Mouse (Mus musculus) hindbrain, embryonic 16.5 days (tissue): ENCODE results near the gene Dhrs11. TPM values are rescaled to one million over a fixed set of nuclear protein-coding genes. Genes with fewer than 3 reads are reported as not detected.
A peak's percentile ranks its signal among the peaks of the same experiment; 100 is the strongest.

Experiments used
- ATAC-seq: fragments of 200-750 bp; cut with Nextera tagmentation; 2 replicates; pipeline ENCODE4 v1.8.0; 2017; ENCODE audit warnings: moderate TSS enrichment, moderate library complexity
- H3K27ac ChIP-seq: fragments of 300-500 bp; sonication (generic); 2 replicates; pipeline ENCODE4 v1.5.1; 2014; ENCODE audit warnings: low read depth, mild to moderate bottlenecking, control low read depth, low read length, moderate library complexity
- H3K27me3 ChIP-seq: fragments of 300-500 bp; sonication (generic); replicated peaks from 2 replicates; pipeline ENCODE4 v1.6.1; 2014; ENCODE audit warnings: low read length; ENCODE audit not compliant: control insufficient read depth, insufficient read depth
- H3K36me3 ChIP-seq: fragments of 300-500 bp; sonication (generic); 2 replicates; pipeline ENCODE4 v1.6.1; 2014; ENCODE audit warnings: mild to moderate bottlenecking, low read length, moderate library complexity, mixed read lengths; ENCODE audit not compliant: control insufficient read depth, insufficient read depth
- H3K4me1 ChIP-seq: fragments of 300-500 bp; sonication (generic); 2 replicates; pipeline ENCODE4 v1.6.1; 2014; ENCODE audit warnings: low read depth, low read length; ENCODE audit not compliant: control insufficient read depth, insufficient read depth
- H3K4me2 ChIP-seq: fragments of 300-500 bp; sonication (generic); 2 replicates; pipeline ENCODE4 v1.6.1; 2014; ENCODE audit warnings: mild to moderate bottlenecking, low read length, control low read depth, moderate library complexity
- H3K4me3 ChIP-seq: fragments of 300-500 bp; sonication (generic); 2 replicates; pipeline ENCODE4 v1.5.1; 2014; ENCODE audit warnings: mild to moderate bottlenecking, low read length, control low read depth, moderate library complexity
- H3K9ac ChIP-seq: fragments of 300-500 bp; sonication (generic); 2 replicates; pipeline ENCODE4 v1.6.1; 2014; ENCODE audit warnings: low read depth, mild to moderate bottlenecking, control low read depth, low read length, moderate library complexity
- H3K9me3 ChIP-seq: fragments of 300-500 bp; sonication (generic); 2 replicates; pipeline ENCODE4 v1.6.1; 2014; ENCODE audit warnings: mild to moderate bottlenecking, low read length, moderate library complexity; ENCODE audit not compliant: control insufficient read depth
- WGBS: fragments of 180-500 bp; shearing (Covaris S2); extraction: QIAGEN DNeasy Blood & Tissue Kit; methylation state at CpG from one replicate; pipeline ENCODE4 v1.1.7; 2014; 5-methylcytosine and 5-hydroxymethylcytosine counted together
- polyA plus RNA-seq: library from polyadenylated mRNA; unstranded; fragments of >200 nt; fragmentation: Nextera tagmentation; extraction: Ambion mirVana; gene quantifications from 2 replicates; pipeline ENCODE4 v1.2.1, GENCODE M21; 2015

Dhrs11 gene
- polyA plus RNA-seq, 1 experiment from 2014 or later, result 11.1 TPM

DNA sequence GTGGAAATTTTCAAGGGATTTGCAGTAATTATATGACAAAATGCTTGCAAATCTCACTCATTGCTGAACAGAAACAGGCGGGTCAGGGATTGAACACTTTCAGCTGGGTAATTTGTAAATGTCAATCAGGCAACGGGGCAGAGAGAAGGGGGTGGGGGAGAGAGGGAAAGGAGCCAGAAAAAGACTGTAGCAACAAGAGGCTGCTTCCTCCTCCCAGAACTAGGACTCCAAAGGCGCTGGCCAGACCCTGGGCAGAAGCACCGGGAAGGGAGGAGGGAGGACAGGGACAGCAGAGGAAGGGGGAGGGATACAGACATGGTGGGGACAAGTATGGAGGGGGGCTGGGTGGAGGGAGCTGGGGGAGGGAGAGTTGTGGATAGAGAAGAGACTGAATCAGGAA, 53.2 kb downstream of the Dhrs11 start:
- H3K27me3 ChIP-seq, result no peaks in the 10 kb centered on the region
- H3K27ac ChIP-seq, result peak overlapping the region; percentile 19
- H3K36me3 ChIP-seq, result no peaks in the 10 kb centered on the region
- WGBS, result 0% methylated on average over 4 of the region's 4 CpGs
- ATAC-seq, result peak; percentile 53; the same call in 1 of the 2 replicates
- peak overlapping the region; percentile 7; the same call in 1 of the 2 replicates for H3K4me2 ChIP-seq
- H3K4me1 ChIP-seq, result peaks cover 27% of the 10 kb centered on the region
- H3K9ac ChIP-seq, result no peak overlapping the region
- no peaks in the 10 kb centered on the region for H3K9me3 ChIP-seq
- H3K4me3 ChIP-seq, result no peak overlapping the region

DNA sequence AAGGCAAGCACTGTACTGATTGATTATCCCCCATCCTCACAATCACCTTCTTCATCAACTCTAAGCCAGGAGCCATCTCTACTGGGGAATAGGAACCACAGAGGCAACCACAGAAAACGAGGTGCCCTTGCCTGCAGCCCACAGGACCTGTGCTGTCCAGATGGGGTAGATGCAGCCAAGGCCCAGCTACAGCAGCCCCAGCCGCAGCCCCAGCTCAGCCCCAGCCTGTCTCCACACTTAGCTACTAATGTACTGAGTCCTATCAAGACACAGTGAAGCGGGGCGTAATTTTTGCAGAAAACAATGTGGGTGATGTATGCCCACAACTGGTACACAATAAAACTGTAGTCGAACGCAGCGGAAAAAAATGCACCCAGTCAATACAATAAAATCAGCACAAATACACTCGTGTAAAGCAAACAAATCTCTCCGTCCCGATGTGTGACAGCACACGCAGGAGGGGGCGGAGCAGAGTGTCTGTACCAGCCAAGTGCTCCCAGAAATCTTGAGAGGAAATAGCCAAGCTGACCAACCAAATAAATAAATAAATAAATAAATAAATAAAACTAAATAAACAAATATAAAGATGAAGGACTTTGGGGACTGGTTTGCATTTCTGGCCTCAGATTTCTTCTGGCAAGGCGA, 53.8 kb downstream of the Dhrs11 start:
- Histone ChIP-seq H3K27ac (peak overlapping the region; percentile 48), H3K36me3 (no peaks in the 10 kb centered on the region), H3K4me3 (no peak overlapping the region), H3K9ac (no peak overlapping the region), H3K9me3 (no peaks in the 10 kb centered on the region), H3K27me3 (no peaks in the 10 kb centered on the region), H3K4me2 (peak overlapping the region; percentile 7; the same call in 1 of the 2 replicates), H3K4me1 (peaks cover 21% of the 10 kb centered on the region)
- 27% methylated on average over 13 of the region's 13 CpGs for WGBS
- peak; percentile 50 for ATAC-seq

Other genes with a start within 250 kb of the Dhrs11 start
- gene Mrm1, start 9.5 kb downstream of the Dhrs11 start, polyA plus RNA-seq, result 18.9 and 26.0 TPM in 2 replicates
- 66.8 and 72.5 TPM in 2 replicates for gene Ggnbp2, start 41.8 kb upstream of the Dhrs11 start, polyA plus RNA-seq
- gene Myo19, start 51.2 kb upstream of the Dhrs11 start, polyA plus RNA-seq, result 6.3 and 7.0 TPM in 2 replicates
- gene Pigw, start 51.3 kb upstream of the Dhrs11 start, polyA plus RNA-seq, result 2.2 and 2.5 TPM in 2 replicates
- gene Znhit3, start 87.4 kb upstream of the Dhrs11 start, polyA plus RNA-seq, result 65.2 and 71.4 TPM in 2 replicates
- gene Car4, start 128.8 kb upstream of the Dhrs11 start, polyA plus RNA-seq, result 5.5 and 7.1 TPM in 2 replicates